Mouse (Mus musculus): ENCODE data around the gene Dst.
A peak's percentile ranks its signal among the peaks of the same experiment; 100 is the strongest.

The Dst gene

DNA sequence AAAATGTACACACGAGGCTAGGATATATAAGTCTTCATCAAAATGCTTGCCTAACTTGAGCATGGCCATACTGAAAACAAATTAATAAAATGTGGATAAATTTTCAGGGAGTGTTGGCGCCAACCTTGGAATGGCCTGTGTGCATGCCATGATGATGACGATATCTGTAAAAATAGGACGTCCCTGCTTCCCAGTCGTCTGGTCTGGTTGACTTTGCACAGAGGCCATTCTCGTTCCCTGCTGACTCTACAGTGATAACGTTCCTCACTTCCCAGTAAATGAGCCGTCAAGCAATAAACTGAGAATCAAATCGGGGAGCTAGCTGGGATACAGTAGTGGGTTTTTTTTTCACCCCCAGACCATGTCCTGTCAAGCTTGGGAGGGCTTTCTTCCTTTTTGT is 221.7 kb downstream of the Dst start:
- H3K4me3 ChIP-seq (replicated peaks; ENCODE audit: low read length), result no peak overlapping the region
- no peaks in the 10 kb centered on the region for H3K9me3 ChIP-seq (ENCODE audit: low read length)
- no peak for TF ChIP-seq CTCF (conservative IDR thresholded peaks at IDR 0.05; ENCODE audit: low read length)
- no peak for TF ChIP-seq NANOG (IDR thresholded peaks at IDR 0.05; ENCODE audit: borderline replicate concordance, low read length)
- no peak for TF ChIP-seq POU5F1 (IDR thresholded peaks at IDR 0.05; ENCODE audit: borderline replicate concordance, low read length)
- peaks cover 33% of the 10 kb centered on the region for H3K36me3 ChIP-seq (ENCODE audit: insufficient read depth, low read length)
- peaks cover 61% of the 10 kb centered on the region for H3K4me1 ChIP-seq (replicated peaks; ENCODE audit: low read depth, low read length)
- no peaks in the 10 kb centered on the region for H3K27me3 ChIP-seq (ENCODE audit: insufficient read depth, low read length)

DNA sequence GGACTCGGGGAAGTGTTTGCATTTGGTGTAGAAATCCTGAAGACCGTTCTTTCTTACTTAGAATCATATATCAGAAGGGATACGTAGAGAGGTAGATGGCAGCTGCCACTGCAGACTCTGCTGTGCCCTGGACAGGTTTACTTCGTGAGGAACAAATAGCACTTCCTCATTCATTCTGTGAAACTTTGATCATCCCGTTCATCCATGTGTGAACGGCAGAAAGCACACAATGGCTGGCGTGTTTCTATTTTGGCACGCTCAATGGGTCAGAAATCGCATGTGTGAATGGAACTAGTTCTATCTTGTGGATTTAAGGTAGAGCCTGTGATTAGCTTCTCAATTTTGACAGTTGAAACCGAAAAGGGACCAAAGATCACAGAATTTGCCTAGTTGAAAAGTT is 222.8 kb downstream of the Dst start:
- Histone ChIP-seq H3K4me1 (replicated peaks; ENCODE audit: low read depth, low read length) (peaks cover 53% of the 10 kb centered on the region), H3K36me3 (ENCODE audit: insufficient read depth, low read length) (peaks cover 31% of the 10 kb centered on the region), H3K9me3 (ENCODE audit: low read length) (no peaks in the 10 kb centered on the region), H3K4me3 (replicated peaks; ENCODE audit: low read length) (no peak overlapping the region), H3K27me3 (ENCODE audit: insufficient read depth, low read length) (no peaks in the 10 kb centered on the region)
- TF ChIP-seq CTCF (conservative IDR thresholded peaks at IDR 0.05; ENCODE audit: low read length) (no peak), POU5F1 (IDR thresholded peaks at IDR 0.05; ENCODE audit: borderline replicate concordance, low read length) (no peak), NANOG (IDR thresholded peaks at IDR 0.05; ENCODE audit: borderline replicate concordance, low read length) (no peak)

GRCm38 (mm10) chr1:34132875-34133274 is 224.8 kb downstream of the Dst start:
- TF ChIP-seq NANOG (IDR thresholded peaks at IDR 0.05; ENCODE audit: borderline replicate concordance, low read length) (no peak), CTCF (conservative IDR thresholded peaks at IDR 0.05; ENCODE audit: low read length) (no peak), POU5F1 (IDR thresholded peaks at IDR 0.05; ENCODE audit: borderline replicate concordance, low read length) (no peak)

GRCm38 (mm10) chr1:34135535-34135934 is 227.5 kb downstream of the Dst start:
- H3K36me3 ChIP-seq (ENCODE audit: insufficient read depth, low read length), result peaks cover 28% of the 10 kb centered on the region
- peaks cover 73% of the 10 kb centered on the region for H3K4me1 ChIP-seq (replicated peaks; ENCODE audit: low read depth, low read length)
- no peak overlapping the region for H3K4me3 ChIP-seq (replicated peaks; ENCODE audit: low read length)
- no peaks in the 10 kb centered on the region for H3K27me3 ChIP-seq (ENCODE audit: insufficient read depth, low read length)
- no peaks in the 10 kb centered on the region for H3K9me3 ChIP-seq (ENCODE audit: low read length)
- TF ChIP-seq POU5F1 (IDR thresholded peaks at IDR 0.05; ENCODE audit: borderline replicate concordance, low read length) (no peak), CTCF (conservative IDR thresholded peaks at IDR 0.05; ENCODE audit: low read length) (no peak), NANOG (IDR thresholded peaks at IDR 0.05; ENCODE audit: borderline replicate concordance, low read length) (no peak)

More at GRCm38 (mm10) chr1:34132875-34133274, 224.8 kb downstream of the Dst start:
- Histone ChIP-seq H3K4me1 (replicated peaks; ENCODE audit: low read depth, low read length) (peaks cover 56% of the 10 kb centered on the region), H3K27me3 (ENCODE audit: insufficient read depth, low read length) (no peaks in the 10 kb centered on the region), H3K4me3 (replicated peaks; ENCODE audit: low read length) (peak overlapping the region; percentile 14; the same call in 1 of the 2 replicates), H3K9me3 (ENCODE audit: low read length) (no peaks in the 10 kb centered on the region), H3K36me3 (ENCODE audit: insufficient read depth, low read length) (peaks cover 34% of the 10 kb centered on the region)

- peak overlapping the region; percentile 61 for H3K4me3 ChIP-seq (replicated peaks; ENCODE audit: low read length)
- TF ChIP-seq NANOG (IDR thresholded peaks at IDR 0.05; ENCODE audit: borderline replicate concordance, low read length), result no peak
- TF ChIP-seq CTCF (conservative IDR thresholded peaks at IDR 0.05; ENCODE audit: low read length), result no peak
- TF ChIP-seq POU5F1 (IDR thresholded peaks at IDR 0.05; ENCODE audit: borderline replicate concordance, low read length), result no peak
- H3K27me3 ChIP-seq (ENCODE audit: insufficient read depth, low read length), result no peaks in the 10 kb centered on the region
Observed at GRCm38 (mm10) chr1:34139191-34139853, 231.3 kb downstream of the Dst start.

DNA sequence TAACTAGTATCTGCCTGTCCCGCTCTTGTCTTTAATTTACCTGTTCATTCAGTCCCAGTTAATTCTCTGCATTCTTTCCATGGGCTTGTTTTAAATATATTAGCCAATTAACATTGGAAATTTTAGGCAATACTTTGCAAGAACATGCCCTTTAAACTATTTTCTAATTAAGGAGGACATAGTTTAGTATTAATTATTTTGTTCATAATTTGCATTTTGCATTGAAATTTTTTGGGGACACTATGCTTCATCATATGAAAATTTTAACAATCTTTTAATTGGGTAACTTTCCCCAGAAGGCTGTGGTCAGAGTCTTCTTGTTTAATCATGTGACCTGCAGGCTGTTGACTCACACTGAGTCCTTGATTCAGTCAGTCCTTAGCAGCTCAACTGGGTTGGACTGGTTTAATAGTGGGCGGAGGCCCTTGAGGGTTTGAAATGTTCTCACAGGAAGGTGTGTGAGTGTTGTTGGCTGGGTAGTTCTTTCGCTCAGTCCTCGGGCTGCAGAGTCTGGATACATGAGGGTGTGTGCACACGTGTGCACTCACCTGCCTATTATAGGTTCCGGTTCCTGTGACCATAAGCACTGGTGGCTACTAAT is 231.9 kb downstream of the Dst start:
- Histone ChIP-seq H3K36me3 (ENCODE audit: insufficient read depth, low read length) (peaks cover 31% of the 10 kb centered on the region), H3K9me3 (ENCODE audit: low read length) (no peaks in the 10 kb centered on the region), H3K27me3 (ENCODE audit: insufficient read depth, low read length) (no peaks in the 10 kb centered on the region), H3K4me3 (replicated peaks; ENCODE audit: low read length) (peak overlapping the region; percentile 61), H3K4me1 (replicated peaks; ENCODE audit: low read depth, low read length) (peaks cover 69% of the 10 kb centered on the region)
- TF ChIP-seq CTCF (conservative IDR thresholded peaks at IDR 0.05; ENCODE audit: low read length), result no peak
- no peak for TF ChIP-seq NANOG (IDR thresholded peaks at IDR 0.05; ENCODE audit: borderline replicate concordance, low read length)
- TF ChIP-seq POU5F1 (IDR thresholded peaks at IDR 0.05; ENCODE audit: borderline replicate concordance, low read length), result no peak

More at GRCm38 (mm10) chr1:34139191-34139853, 231.3 kb downstream of the Dst start:
- peaks cover 33% of the 10 kb centered on the region for H3K36me3 ChIP-seq (ENCODE audit: insufficient read depth, low read length)
- H3K4me1 ChIP-seq (replicated peaks; ENCODE audit: low read depth, low read length), result peaks cover 67% of the 10 kb centered on the region
- no peaks in the 10 kb centered on the region for H3K9me3 ChIP-seq (ENCODE audit: low read length)

GRCm38 (mm10) chr1:34140686-34141085 is 232.7 kb downstream of the Dst start:
- Histone ChIP-seq H3K4me1 (replicated peaks; ENCODE audit: low read depth, low read length) (peaks cover 75% of the 10 kb centered on the region), H3K9me3 (ENCODE audit: low read length) (no peaks in the 10 kb centered on the region), H3K27me3 (ENCODE audit: insufficient read depth, low read length) (no peaks in the 10 kb centered on the region), H3K36me3 (ENCODE audit: insufficient read depth, low read length) (peaks cover 32% of the 10 kb centered on the region), H3K4me3 (replicated peaks; ENCODE audit: low read length) (peak overlapping the region; percentile 41)
- peak; percentile 68; the same call in 1 of the 2 replicates for TF ChIP-seq NANOG (IDR thresholded peaks at IDR 0.05; ENCODE audit: borderline replicate concordance, low read length)
- no peak for TF ChIP-seq CTCF (conservative IDR thresholded peaks at IDR 0.05; ENCODE audit: low read length)
- no peak for TF ChIP-seq POU5F1 (IDR thresholded peaks at IDR 0.05; ENCODE audit: borderline replicate concordance, low read length)

GRCm38 (mm10) chr1:34142951-34143580 is 235.0 kb downstream of the Dst start:
- TF ChIP-seq CTCF (conservative IDR thresholded peaks at IDR 0.05; ENCODE audit: low read length) (no peak), NANOG (IDR thresholded peaks at IDR 0.05; ENCODE audit: borderline replicate concordance, low read length) (no peak), POU5F1 (IDR thresholded peaks at IDR 0.05; ENCODE audit: borderline replicate concordance, low read length) (no peak)
- Histone ChIP-seq H3K4me3 (replicated peaks; ENCODE audit: low read length) (no peak overlapping the region), H3K36me3 (ENCODE audit: insufficient read depth, low read length) (peaks cover 29% of the 10 kb centered on the region), H3K9me3 (ENCODE audit: low read length) (no peaks in the 10 kb centered on the region), H3K27me3 (ENCODE audit: insufficient read depth, low read length) (no peaks in the 10 kb centered on the region), H3K4me1 (replicated peaks; ENCODE audit: low read depth, low read length) (peaks cover 74% of the 10 kb centered on the region)

Data from E14TG2a.4 (cell line).